Mouse (Mus musculus) megakaryocyte progenitor cell, adult 5-6 weeks (primary cell): ENCODE data around the gene Oprm1. TPM values are rescaled to one million over a fixed set of nuclear protein-coding genes. Genes with fewer than 3 reads are reported as not detected.

Experiments
- ATAC-seq: replicated peaks from 2 replicates; pipeline ENCODE4 v1.8.0; 2016; ENCODE audit warnings: mild to moderate bottlenecking, moderate TSS enrichment, inconsistent platforms; ENCODE audit not compliant: poor library complexity
- total RNA-seq, 2 experiments: library from RNA; stranded (forward) in 1 of 2; stranded (reverse) in 1 of 2; fragments of 157-497, 149-512 nt in 1 of 2; fragments of 200-1000 nt in 1 of 2; gene quantifications; 2 replicates each; pipeline versions ENCODE4 v1.2.3 to v1.2.4; 2015 to 2017

Oprm1 gene
- total RNA-seq, 2 experiments from 2014 or later: not detected

DNA sequence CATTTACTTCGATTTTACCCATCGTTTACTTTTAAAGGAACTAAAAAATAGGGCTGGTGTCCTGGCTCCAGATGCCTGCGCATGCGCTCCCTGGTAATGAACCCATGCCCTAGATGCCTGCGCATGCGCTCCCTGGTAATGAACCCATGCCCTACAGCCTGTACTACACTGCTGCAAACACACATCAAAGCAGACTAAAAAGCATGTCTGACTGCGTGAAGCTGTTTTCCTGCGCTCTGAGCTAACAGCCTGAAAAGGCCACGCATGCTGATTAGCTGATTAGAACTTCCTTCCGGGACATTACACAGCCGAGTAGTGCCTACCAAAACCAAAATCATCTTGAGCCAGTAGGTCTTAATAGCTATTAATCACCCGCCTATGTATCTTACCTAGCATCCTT is 277.2 kb downstream of the Oprm1 start:
- ATAC-seq: no peak

DNA sequence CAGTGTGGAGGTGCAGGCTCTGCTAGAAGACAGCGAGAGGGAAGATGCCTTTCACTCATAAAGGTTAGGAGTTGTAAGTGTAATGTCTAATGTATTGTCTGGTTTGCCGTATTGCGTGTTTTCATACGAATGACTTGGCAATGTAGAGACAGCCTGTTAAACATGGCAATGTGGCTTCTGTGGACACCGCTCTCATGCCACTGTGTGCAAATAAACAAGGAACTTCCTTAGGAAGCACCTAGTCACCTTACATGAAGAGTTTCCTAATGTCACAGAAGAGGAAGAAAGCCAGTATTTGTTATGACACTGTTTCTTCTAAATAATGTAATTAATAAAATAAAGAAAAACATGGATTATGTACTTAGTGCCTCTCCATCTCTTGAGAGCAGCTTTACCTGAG is 278.9 kb downstream of the Oprm1 start:
- ATAC-seq: peak; percentile 88

DNA sequence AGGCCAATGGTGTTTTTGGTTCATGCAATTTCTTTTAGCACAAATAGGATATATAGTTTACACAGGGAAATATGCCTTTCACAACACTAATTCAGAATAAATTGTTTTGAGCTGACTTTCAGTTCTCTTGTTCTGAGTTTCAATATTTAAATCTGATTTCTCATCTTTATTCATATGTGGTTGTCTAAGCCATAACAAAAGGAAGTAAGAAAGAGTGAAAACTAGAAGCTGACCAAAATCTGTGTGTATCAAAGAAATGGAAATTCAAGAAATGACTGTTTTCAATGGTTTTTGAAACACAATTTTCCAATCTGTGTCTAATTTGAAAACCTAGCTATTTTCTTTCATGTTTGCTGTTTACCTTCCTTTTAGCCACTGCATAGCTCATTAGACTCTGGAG is 282.7 kb downstream of the Oprm1 start:
- ATAC-seq: peak; percentile 13

DNA sequence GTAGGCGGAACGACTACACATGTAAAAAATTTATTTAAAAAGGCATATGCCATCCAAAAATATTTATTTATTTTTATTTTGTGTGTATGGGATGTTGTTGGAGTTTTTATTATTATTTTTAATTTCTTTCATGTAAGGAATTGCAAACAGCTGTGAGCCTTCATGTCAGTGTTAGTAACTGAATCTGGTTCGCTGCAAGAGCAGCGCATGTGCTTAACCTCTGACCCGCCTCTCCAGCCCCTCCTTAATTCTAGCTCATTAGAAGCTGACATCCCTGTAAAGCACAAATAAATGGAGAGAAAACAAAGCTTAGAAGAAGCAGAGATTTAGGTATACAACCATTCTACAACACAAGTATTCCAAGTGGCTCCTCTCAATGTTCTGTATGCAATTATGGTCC is 285.6 kb downstream of the Oprm1 start:
- no peak for ATAC-seq

DNA sequence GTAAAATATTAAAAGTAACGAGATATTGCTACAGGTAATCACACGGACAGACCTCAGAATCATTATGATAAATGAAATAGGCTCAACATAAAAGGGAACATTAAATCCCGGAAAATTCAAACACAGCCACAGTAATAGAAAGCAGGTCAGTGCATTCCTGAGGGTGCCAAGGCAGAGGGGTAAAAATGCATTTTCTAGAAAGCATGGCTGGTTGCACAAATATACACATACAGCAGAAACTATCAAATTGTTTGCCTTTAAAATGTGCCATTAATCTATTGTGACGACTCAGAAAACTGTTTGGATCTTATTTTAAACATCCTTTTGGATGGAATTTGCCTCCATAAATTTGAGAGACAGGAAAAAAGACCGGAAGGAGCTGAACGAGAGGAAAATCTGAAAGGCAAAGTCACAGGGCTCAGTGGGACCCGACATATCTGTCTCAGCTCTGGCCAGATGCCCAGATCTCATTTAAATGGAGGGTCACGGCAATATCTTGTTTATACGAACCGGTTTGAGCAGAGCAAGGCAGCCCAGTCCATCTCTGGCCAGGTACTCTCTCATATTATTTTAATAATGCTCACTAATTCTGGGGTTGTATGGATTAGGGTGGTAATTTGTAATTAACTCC is 289.1 kb downstream of the Oprm1 start:
- ATAC-seq: no peak

DNA sequence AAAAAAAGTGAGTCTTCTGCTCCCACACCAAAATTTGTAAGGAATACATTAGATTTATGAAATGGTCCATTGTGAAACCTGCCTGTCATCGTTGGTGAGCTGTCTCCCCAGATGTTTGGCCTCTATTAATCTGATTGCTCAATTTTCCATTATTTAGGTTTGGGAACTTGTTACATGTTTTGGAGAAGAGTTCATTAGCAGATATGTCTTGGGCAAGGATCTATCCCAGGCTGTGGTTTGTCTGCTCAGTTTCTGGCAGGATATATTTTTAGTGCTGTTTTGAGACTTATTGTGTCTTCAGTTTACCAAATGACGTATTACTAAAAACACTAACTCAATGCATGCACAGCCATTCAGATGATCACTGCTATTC is 289.6 kb downstream of the Oprm1 start:
- ATAC-seq: peak; percentile 62

DNA sequence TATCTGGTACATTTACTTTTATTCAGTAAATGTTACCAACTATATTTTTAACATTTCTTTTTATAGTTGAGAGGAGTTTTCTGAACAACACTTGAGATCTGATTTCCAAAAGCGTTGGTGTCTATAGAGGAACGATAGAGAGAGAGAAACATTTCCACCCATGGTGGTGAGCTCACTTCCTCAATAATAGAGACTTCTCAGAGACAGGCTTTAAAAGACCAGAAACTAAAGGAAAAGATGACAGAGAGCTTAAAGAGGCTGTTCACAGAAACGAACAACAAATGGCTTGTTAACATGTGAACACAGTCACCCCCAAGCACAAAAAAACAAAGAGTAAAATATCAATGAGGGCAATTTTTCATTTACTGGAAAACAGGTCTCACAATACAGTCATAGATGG is 291.6 kb downstream of the Oprm1 start:
- no peak for ATAC-seq

DNA sequence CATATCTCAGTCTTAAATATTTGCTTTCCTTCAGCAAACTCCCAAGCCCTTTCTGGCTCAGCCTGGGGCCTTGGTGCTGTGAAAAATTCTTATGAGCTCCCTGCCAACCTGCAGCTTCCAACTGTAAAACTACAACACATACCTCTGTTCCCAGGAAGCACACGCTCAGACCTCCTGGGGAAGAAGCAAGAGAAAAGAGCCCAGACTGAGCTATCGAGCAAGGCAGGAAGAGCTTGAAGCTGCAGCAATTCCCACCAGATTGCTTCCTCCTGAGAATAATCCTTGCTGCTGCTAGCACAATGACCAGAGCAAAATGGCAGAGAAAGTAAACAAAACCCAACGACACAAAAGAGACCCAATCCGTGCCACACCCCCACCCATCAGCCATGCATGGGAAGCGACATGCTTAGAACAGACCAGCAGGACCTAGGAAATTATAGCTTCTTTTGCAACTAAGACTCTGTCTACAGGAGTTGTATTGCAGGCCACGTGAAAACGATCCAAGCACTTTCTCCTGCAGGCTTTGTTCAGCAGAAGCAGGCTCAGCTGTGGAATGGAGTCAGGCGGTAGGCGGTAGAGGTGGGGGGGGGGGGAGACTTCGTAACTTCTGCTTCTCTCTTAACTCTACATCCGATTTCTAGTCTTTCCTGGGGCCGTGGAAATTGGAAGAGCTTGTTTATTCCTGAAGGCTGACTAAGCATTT is 294.2 kb downstream of the Oprm1 start, which contains the start of gene Ipcef1:
Ipcef1 (minus strand) TSS at position 164 of the 703 bp plus-strand sequence.
- ATAC-seq: peak; percentile 80

DNA sequence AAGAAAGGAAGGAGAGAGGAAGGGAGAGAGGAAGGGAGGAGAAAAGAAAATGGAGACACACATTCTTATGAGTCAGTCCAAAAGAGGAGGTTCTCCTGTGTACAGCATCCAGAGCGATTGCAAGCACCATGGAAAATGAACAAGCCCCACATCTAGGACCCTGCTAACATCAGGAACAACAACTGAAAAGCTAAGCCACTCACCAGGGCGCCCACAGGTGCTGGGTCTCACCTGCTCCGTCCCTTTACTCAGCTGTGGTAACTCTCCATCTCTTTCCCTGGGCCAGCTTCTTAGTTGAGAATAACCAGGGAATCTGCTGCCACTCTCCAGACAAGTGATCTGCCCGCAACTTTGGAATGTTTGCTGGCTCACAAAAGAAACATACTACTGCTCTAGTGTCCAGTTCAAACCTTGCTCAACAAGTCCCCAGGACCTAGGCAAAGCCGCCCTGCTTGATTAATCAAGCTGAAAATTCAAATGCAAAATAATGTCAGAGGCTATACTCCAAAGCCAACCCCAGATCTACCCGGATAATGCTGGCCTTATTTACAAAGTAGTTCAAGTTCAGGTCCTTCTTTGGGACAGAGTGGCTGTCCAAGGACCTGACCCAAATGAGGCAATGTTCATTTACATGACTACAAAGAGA is 296.4 kb downstream of the Oprm1 start:
- ATAC-seq: no peak

DNA sequence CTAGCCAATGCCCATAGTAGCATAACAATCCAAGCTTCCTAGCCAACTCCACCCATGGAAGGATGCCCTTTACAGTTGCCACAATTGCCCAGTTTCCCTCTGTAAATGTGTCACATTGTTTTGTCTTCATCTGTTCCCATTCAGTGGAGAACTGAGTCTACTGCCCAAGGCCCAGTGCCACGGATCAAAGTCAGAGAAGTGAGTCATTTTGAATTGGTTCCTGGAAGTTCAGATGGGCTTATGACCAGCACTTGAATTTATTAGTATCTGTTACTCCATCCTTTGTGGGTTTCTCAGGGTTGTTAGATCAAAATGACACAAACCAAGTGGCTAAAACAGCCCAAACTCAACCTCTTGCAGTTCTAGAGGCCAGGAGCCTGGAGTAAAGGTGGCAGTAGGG is 299.2 kb downstream of the Oprm1 start:
- ATAC-seq: no peak

DNA sequence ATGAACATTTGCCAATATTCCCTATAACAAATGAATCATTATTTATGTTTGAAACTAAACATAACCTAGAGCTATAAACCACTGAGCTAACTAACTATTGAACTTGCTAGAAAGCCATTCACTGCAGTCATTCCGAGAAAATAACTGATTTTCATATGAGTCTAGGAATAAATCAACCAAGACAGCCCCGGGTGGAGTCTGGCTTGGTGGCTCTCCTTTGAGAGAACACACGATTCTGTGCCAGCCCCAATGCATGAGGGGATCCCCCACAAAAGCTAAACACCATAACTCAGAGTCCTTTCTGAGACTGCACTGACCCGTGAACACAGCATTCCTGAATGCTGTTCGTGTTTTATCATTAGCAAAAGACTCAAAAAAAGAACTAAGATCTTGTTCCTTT is 302.0 kb downstream of the Oprm1 start:
- ATAC-seq: no peak

DNA sequence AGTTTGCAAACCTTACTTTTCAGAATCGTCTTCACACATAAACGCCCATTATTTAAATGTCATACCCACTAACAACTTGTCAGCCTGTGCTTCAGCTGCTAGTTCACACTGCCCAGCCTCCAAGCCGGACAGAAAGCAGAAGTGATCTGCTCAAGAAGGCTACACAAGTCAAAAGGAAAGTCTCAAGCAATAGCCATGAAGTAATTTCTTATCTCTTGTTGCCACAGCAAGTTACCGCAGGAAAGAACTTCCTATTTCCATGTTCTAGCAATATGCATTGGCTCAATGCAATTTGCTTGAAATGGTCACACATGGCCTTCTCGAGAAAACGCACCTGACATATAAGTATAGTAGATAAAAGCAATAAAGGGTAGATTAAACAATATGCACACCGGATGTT is 304.7 kb downstream of the Oprm1 start:
- peak; percentile 91 for ATAC-seq

DNA sequence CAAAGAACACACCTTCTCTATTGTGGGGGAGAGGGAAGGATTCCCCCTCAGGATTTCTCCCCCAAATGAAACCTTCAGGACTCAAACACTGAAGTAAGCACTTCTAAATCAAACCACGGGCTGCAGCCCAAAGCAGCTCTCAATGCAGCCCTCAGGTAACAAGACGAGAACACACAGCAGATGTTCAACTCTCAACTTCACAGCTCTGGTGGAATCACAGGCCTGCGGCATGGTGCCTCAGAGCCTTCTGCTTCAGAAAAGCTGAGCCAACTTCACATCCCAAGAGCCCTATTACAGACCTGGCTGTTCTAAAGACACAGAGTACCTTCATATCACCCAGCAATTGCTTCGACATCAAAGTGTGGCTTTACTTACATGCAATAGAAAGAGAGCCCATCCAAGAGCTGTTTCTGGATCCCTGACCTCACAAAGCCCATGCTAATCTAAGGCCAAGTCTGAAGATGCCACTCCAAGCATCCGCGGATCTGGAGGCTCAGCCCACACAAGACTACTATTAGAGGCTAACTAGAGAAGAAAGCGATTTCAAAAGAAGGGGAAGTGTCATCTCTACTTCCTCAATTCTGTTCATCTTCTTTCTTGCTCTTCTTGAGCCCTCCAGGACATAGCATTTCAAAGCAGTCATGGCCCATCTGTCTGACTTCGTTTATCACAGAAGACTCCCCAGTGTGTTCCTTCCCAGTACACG is 305.6 kb downstream of the Oprm1 start:
- peak; percentile 69 for ATAC-seq

DNA sequence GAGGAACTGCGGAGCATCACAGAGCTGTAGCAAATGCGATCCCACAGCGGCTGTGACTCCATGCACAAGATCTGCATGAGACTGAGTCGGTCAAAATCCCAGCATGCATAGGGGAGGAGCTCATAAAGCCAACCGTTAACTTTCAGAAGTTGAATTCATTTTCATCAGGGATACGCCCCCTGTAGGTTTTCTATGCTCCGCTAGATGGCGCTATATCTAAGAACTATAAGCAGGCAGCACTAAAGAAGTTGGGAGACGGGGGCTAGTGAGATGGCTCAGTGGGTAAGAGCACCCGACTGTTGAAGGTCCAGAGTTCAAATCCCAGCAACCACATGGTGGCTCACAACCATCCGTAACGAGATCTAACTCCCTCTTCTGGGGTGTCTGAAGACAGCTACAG is 310.3 kb downstream of the Oprm1 start:
- ATAC-seq: peak; percentile 49

DNA sequence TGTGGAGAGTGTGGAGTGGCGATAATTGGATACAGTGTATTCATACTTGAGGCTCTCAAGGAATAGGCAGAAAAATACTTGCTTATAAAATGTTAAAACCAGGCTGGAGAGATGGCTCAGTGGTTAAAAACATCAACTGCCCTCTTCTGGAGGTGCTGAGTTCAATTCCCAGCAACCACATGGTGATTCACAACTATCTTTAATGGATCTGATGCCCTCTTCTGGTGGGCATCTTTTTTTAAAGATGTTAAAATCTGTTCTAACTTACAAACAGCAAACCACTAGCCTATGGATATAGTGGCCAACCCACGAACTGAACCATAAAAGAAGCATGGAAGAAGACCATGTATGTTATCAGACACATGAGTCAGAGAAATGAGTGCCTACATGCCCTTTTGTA is 310.8 kb downstream of the Oprm1 start:
- no peak for ATAC-seq

DNA sequence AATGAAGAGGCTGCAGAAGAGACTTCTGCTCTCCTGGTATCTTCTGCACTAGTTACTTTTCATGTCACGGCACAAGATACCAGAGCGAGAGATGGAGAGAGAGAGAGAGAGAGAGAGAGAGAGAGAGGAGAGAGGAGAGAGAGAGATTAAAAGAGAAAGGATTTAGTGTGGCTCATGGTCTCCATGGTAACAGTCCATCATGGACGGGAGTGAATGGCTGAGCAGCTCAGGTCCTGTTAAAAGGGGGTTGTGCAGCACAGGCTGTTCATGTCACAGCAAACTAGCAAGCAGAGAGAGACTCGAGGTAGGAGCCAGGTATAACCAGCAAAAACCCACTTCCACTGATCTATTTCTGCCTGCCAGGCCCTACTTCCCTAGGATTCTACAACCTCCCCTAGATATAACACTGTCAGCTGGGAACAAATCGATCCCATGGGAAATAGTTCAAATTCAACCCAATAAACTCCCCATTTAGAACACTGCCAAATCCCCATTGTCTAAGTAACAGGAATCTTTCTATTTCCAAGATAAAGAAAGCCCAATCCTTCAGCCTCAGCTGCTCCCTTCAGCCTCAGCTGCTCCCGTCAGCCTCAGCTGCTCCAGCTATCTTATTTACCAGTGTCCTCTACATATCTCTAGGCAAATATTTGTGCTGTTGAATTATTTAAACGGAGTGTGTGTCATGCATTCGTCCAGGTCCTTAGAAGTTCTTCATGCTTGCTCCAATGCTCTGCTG is 312.0 kb downstream of the Oprm1 start:
- ATAC-seq: no peak

DNA sequence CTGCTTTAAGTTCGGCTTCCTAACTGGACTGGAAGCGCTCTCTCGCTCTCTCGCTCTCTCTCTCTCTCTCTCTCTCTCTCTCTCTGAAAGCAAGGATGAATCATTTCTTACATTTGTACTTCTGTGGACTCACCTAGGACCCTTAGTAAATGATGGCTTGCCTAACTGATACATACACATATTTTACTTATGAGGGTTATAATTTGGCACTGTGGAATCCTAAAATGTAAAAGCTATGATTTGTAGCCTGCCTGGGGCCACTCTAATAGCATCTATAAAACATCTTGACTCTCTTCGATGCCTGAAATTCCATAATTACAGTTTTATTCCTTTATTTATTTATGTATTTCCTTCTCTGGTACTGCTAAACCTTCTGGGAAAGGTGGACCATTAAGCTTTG is 312.6 kb downstream of the Oprm1 start:
- no peak for ATAC-seq

DNA sequence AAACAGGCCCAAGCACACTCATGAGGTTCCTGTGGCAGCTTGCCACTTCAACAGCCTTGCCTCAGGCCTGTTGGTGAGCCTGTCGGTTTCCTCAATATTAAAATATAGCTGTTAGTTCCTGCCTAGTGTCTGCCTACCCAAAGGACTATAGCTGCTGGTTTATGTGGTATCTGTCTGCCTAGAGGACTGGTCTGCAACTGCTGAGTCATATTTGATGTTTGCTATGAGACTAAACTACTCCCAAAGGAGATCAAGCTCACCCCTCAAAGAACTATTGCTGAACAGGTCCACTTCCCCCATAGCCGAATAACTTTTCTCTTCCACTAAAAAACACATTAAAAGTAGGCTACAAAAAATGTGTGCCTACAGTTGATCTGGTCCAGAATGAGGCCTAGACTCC is 315.9 kb downstream of the Oprm1 start:
- no peak for ATAC-seq

DNA sequence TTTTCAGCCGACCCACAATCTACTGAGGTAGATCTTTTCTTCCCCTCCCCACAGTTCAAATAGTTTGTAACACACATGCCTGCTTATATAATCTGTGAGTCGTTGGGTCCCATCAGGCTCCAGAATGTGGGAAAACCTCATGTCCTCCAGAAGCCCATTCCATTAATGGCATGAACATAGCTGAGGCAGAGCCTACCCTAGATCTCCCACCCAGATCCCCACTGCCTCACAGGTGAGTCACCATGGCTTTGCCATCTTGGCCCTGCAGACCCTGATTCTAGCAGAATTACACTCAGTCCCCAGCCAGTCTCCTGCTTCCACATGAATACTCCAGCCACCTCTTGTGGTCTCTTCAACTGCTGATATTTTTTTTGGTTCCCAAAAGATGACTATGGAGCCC is 317.4 kb downstream of the Oprm1 start:
- no peak for ATAC-seq

DNA sequence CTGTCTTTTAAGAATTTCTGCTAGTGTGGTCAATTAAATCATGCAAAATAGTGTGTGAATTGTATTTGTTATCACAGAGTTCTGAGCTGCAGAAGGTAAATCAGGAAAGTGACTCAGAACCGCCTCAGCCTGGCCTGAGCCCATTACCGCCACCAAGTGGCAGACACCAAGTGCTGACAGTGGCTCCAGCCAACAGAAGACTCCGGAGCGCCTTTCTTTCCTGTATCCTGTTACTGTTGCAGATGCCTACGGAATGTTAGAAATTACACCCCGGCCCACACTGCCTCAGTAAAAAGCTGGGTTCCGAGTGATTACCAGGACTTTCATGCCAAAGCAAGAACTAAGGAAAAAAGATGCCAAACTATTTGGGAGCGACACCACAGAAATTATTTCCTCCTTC is 317.9 kb downstream of the Oprm1 start:
- ATAC-seq: peak; percentile 99

DNA sequence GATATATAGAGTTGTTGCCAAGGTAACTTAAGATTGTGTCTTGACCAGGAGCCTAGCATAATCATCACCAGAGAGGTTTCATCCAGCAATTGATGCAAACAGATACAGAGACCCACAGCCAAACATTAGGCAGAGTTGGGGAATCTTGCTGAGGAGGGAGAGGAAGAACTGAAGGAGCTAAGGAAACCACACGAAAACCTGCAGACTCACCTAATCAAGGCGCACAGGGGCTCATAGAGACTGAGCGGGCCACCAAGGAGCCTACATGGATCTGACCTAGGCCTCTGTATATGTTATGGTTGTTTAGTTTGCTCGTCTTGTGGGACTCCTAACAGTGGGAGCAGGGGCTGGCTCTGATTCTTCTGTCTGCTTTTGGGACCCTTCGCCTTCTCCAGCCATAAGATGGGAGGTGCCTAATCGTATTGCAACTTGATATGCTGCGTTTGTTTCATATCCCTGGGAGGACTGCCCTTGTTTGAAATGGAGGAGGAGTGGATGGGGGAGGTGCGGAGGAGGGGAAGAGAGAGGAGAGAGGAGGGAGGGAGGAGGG is 318.4 kb downstream of the Oprm1 start:
- ATAC-seq: no peak
